12 mouse cellular contexts compared by ENCODE assay signal in the genomic region with DNA sequence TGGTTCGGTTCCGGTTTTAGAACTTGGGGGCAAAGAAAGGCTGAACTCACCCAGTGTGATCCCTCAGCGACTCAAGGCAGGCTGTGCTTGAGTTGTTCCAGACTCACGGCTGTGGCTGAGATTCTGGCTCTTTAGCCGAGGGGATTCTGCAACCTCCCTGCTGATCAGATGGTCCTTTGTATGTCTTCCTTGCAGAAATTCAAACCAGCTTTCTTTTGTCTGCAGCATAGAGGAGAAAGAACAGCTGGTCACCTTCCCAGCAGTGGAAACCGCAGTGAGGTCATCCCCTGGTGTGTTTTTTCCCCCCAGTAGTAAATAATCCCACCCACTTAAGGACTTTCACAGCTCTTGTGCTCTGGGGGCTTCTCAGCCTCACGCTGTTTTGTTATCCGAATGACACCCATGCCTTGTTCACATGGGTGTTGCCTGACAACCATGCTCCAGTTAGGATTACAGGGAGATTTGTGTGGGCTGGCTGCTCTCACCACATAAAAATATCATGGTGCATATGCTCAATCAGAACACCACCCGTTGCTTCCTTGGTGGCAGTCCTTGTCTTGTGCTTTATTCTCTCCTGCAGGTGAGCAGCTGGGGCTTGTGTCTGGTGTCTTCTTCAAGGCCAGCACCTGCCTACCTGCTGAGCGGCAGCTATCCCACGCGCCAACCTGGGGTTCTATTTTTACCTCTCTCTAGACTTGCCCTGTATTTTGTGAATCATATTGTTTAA. TPM values are rescaled to one million over a fixed set of nuclear protein-coding genes. Genes with fewer than 3 reads are reported as not detected.
DNase-seq lines count a peak whose midpoint lies in the region; ATAC-seq and TF ChIP-seq lines count a peak whose summit lies in the region.
"Had no signal": no experiment of that assay in that cellular context is flagged by ENCODE, and none has a peak within 500 bp of the region (broad histone marks: within the 10 kb centered on the region; RNA-seq: fewer than 3 reads in every experiment).

No protein-coding gene starts in this region.

- no peak overlapping the region for H3K27ac ChIP-seq in hindbrain, postnatal 0 days
- no peak overlapping the region for H3K27ac ChIP-seq in hindbrain, embryonic 13.5 days
- peak overlapping the region; percentile 58; the same call in 1 of the 2 replicates for H3K27ac ChIP-seq in stomach, embryonic 14.5 days (ENCODE audit: low read length)
- H3K27ac ChIP-seq in stomach, postnatal 0 days (replicated peaks) = no peak overlapping the region; the same call in 1 of the 2 replicates
- H3K27ac ChIP-seq in limb, embryonic 13.5 days = peak overlapping the region; percentile 15; the same call in 1 of the 2 replicates
- H3K27ac ChIP-seq: hindbrain, embryonic 15.5 days; macrophage had no signal

- H3K36me3 ChIP-seq in hindbrain, postnatal 0 days (ENCODE audit: insufficient read depth, low read length) = no peaks in the 10 kb centered on the region
- H3K36me3 ChIP-seq in hindbrain, embryonic 13.5 days = 0 out of 2 replicates have a peak, but pooled peaks cover 3% of the 10 kb centered on the region
- H3K36me3 ChIP-seq in stomach, embryonic 14.5 days (ENCODE audit: control insufficient read depth, insufficient read depth, low read length) = no peaks in the 10 kb centered on the region
- H3K36me3 ChIP-seq in stomach, postnatal 0 days (ENCODE audit: control insufficient read depth, insufficient read depth, low read length) = no peaks in the 10 kb centered on the region
- peaks cover 47% of the 10 kb centered on the region for H3K36me3 ChIP-seq in limb, embryonic 13.5 days
- H3K36me3 ChIP-seq: hindbrain, embryonic 15.5 days had no signal

- DNase-seq in hindbrain, postnatal 0 days (ENCODE audit: low spot score) = no peak
- no peak for DNase-seq in stomach, postnatal 0 days (ENCODE audit: low spot score)
- no peak for DNase-seq in cerebellum, postnatal 10 days
- DNase-seq in cerebellum, postnatal 4 days (ENCODE audit: low spot score in 2 of 2) = no peak
- DNase-seq: gastrocnemius, postnatal 10 days; liver had no signal

- TF ChIP-seq CTCF in hindbrain, postnatal 0 days (IDR thresholded peaks at IDR 0.05; ENCODE audit: low read depth) = no peak
- TF ChIP-seq CTCF in stomach, postnatal 0 days (IDR thresholded peaks at IDR 0.05; ENCODE audit: low read depth) = no peak

- no peak overlapping the region for H3K9ac ChIP-seq in hindbrain, postnatal 0 days (replicated peaks; ENCODE audit: low read length)
- H3K9ac ChIP-seq in hindbrain, embryonic 13.5 days = no peak overlapping the region
- no peak overlapping the region; the same call in 1 of the 2 replicates for H3K9ac ChIP-seq in stomach, embryonic 14.5 days (replicated peaks; ENCODE audit: low read depth, low read length)
- H3K9ac ChIP-seq in stomach, postnatal 0 days (ENCODE audit: low read length) = no peak overlapping the region
- no peak overlapping the region for H3K9ac ChIP-seq in limb, embryonic 13.5 days
- H3K9ac ChIP-seq: hindbrain, embryonic 15.5 days had no signal

- 53% methylated on average over 12 of the region's 12 CpGs for WGBS in hindbrain, postnatal 0 days
- 56% methylated on average over 12 of the region's 12 CpGs for WGBS in hindbrain, embryonic 13.5 days
- 58% methylated on average over 12 of the region's 12 CpGs for WGBS in stomach, embryonic 14.5 days
- WGBS in stomach, postnatal 0 days = 56% methylated on average over 12 of the region's 12 CpGs
- 71% methylated on average over 12 of the region's 12 CpGs for WGBS in limb, embryonic 13.5 days

- TF ChIP-seq EP300 in stomach, postnatal 0 days (optimal IDR thresholded peaks at IDR 0.05) = no peak

- H3K9me3 ChIP-seq in hindbrain, postnatal 0 days (ENCODE audit: low read length) = no peaks in the 10 kb centered on the region
- H3K9me3 ChIP-seq in hindbrain, embryonic 13.5 days = no peaks in the 10 kb centered on the region
- no peaks in the 10 kb centered on the region for H3K9me3 ChIP-seq in stomach, embryonic 14.5 days (ENCODE audit: control insufficient read depth, low read depth, low read length)
- H3K9me3 ChIP-seq in stomach, postnatal 0 days (ENCODE audit: control insufficient read depth, low read length) = no peaks in the 10 kb centered on the region
- no peaks in the 10 kb centered on the region for H3K9me3 ChIP-seq in limb, embryonic 13.5 days
- H3K9me3 ChIP-seq: hindbrain, embryonic 15.5 days had no signal

- 0 out of 2 replicates have a peak, but pooled peaks have one; percentile 24 for ATAC-seq in hindbrain, postnatal 0 days
- ATAC-seq in hindbrain, embryonic 13.5 days (ENCODE audit: low FRiP score) = no peak
- ATAC-seq in stomach, embryonic 14.5 days (ENCODE audit: insufficient number of reproducible peaks, insufficient read depth, low FRiP score, low read depth) = no peak; the same call in 1 of the 2 replicates
- ATAC-seq in stomach, postnatal 0 days (ENCODE audit: low FRiP score, low TSS enrichment) = no peak; the same call in 1 of the 2 replicates
- ATAC-seq in limb, embryonic 13.5 days (ENCODE audit: low FRiP score, low read depth) = no peak
- no peak for ATAC-seq in CD4-positive, CD25-positive, alpha-beta regulatory T cell, adult 4 months

- no peaks in the 10 kb centered on the region for H3K27me3 ChIP-seq in hindbrain, postnatal 0 days (ENCODE audit: insufficient read depth, low read length)
- H3K27me3 ChIP-seq in hindbrain, embryonic 13.5 days = no peaks in the 10 kb centered on the region
- H3K27me3 ChIP-seq in stomach, embryonic 14.5 days (ENCODE audit: control insufficient read depth, insufficient read depth, low read length) = no peaks in the 10 kb centered on the region
- no peaks in the 10 kb centered on the region for H3K27me3 ChIP-seq in stomach, postnatal 0 days (ENCODE audit: control insufficient read depth, insufficient read depth, low read length)
- H3K27me3 ChIP-seq in limb, embryonic 13.5 days = no peaks in the 10 kb centered on the region
- H3K27me3 ChIP-seq: hindbrain, embryonic 15.5 days had no signal

- H3K4me1 ChIP-seq in hindbrain, postnatal 0 days (ENCODE audit: insufficient read depth, low read length) = 0 out of 2 replicates have a peak, but pooled peaks cover 3% of the 10 kb centered on the region
- peaks cover 19% of the 10 kb centered on the region for H3K4me1 ChIP-seq in hindbrain, embryonic 13.5 days (replicated peaks)
- H3K4me1 ChIP-seq in stomach, embryonic 14.5 days (ENCODE audit: control insufficient read depth, insufficient read depth, low read length) = no peaks in the 10 kb centered on the region
- H3K4me1 ChIP-seq in stomach, postnatal 0 days (replicated peaks; ENCODE audit: control insufficient read depth, insufficient read depth) = no peaks in the 10 kb centered on the region; the same call in 1 of the 2 replicates
- H3K4me1 ChIP-seq in limb, embryonic 13.5 days = peaks cover 26% of the 10 kb centered on the region

- no peak overlapping the region for H3K4me2 ChIP-seq in hindbrain, postnatal 0 days (ENCODE audit: low read depth, low read length)
- H3K4me2 ChIP-seq in hindbrain, embryonic 13.5 days = no peak overlapping the region
- no peak overlapping the region for H3K4me2 ChIP-seq in stomach, embryonic 14.5 days (replicated peaks; ENCODE audit: low read depth, low read length)
- H3K4me2 ChIP-seq in stomach, postnatal 0 days (replicated peaks; ENCODE audit: low read depth) = no peak overlapping the region
- H3K4me2 ChIP-seq in limb, embryonic 13.5 days (replicated peaks) = no peak overlapping the region
- H3K4me2 ChIP-seq: hindbrain, embryonic 15.5 days had no signal

- H3K4me3 ChIP-seq in hindbrain, postnatal 0 days (ENCODE audit: low read length) = no peak overlapping the region
- no peak overlapping the region for H3K4me3 ChIP-seq in hindbrain, embryonic 13.5 days
- H3K4me3 ChIP-seq in stomach, embryonic 14.5 days (ENCODE audit: low read depth, low read length) = no peak overlapping the region
- H3K4me3 ChIP-seq in stomach, postnatal 0 days (ENCODE audit: low read depth, low read length) = no peak overlapping the region
- H3K4me3 ChIP-seq in limb, embryonic 13.5 days = no peak overlapping the region
- H3K4me3 ChIP-seq: hindbrain, embryonic 15.5 days had no signal

RNA-seq across cellular contexts. Expression of a gene that starts 8.8 kb away (rescaled TPM):
- 19.8 and 21.9 TPM in 2 replicates for total RNA-seq in hindbrain, postnatal 0 days (2014; rRNA removed)
- polyA plus RNA-seq in hindbrain, postnatal 0 days (2015; fragmentation: Nextera tagmentation; extraction: Ambion mirVana) = 16.8 and 17.7 TPM in 2 replicates
- polyA plus RNA-seq in hindbrain, embryonic 13.5 days (2015; fragmentation: Nextera tagmentation; extraction: Ambion mirVana) = 6.1 and 6.2 TPM in 2 replicates
- 16.4 and 17.3 TPM in 2 replicates for polyA plus RNA-seq in stomach, embryonic 14.5 days (2014; fragmentation: Nextera tagmentation; extraction: Ambion mirVana)
- 13.1 and 14.1 TPM in 2 replicates for polyA plus RNA-seq in stomach, postnatal 0 days (2015; fragmentation: Nextera tagmentation; extraction: Ambion mirVana)
- 22.3 and 24.1 TPM in 2 replicates for polyA plus RNA-seq in limb, embryonic 13.5 days (2015; fragmentation: Nextera tagmentation; extraction: Ambion mirVana)
- 100 to 1,000 TPM; 149 to 256 TPM for polyA plus RNA-seq in CD4-positive, CD25-positive, alpha-beta regulatory T cell, adult 4 months (2017; shearing (Covaris generic))

Comparison
In these comparisons a context has a peak if more than half of its experiments do, and no peak if none do; other contexts are left out.
1. H3K27ac ChIP-seq: peak in stomach, embryonic 14.5 days (single experiment) and limb, embryonic 13.5 days (single experiment); none in hindbrain, postnatal 0 days (single experiment), hindbrain, embryonic 13.5 days (single experiment) and stomach, postnatal 0 days (single experiment).